ENCODE assay signal across 14 mouse cellular contexts in genomic region chr4:54972827-54973560, GRCm38 (mm10). TPM values are rescaled to one million over a fixed set of nuclear protein-coding genes. Genes with fewer than 3 reads are reported as not detected.
DNase-seq lines count a peak whose midpoint lies in the region; ATAC-seq and TF ChIP-seq lines count a peak whose summit lies in the region.
"Had no signal": no experiment of that assay in that cellular context is flagged by ENCODE, and none has a peak within 500 bp of the region (broad histone marks: within the 10 kb centered on the region; RNA-seq: fewer than 3 reads in every experiment).

No protein-coding gene starts in this region.

- H3K4me1 ChIP-seq in liver, adult 2 months (ENCODE audit: control insufficient read depth, insufficient read depth, low read length) = peaks cover 10% of the 10 kb centered on the region
- no peaks in the 10 kb centered on the region for H3K4me1 ChIP-seq in liver, embryonic 11.5 days (replicated peaks; ENCODE audit: control insufficient read depth, insufficient read depth, low read length)
- peaks cover 4% of the 10 kb centered on the region; the same call in 1 of the 2 replicates for H3K4me1 ChIP-seq in intestine, embryonic 15.5 days (replicated peaks)

- no peaks in the 10 kb centered on the region for H3K9me3 ChIP-seq in liver, embryonic 11.5 days (ENCODE audit: control insufficient read depth, low read length)
- H3K9me3 ChIP-seq in intestine, embryonic 15.5 days = no peaks in the 10 kb centered on the region
- H3K9me3 ChIP-seq: heart, embryonic 13.5 days; limb, embryonic 15.5 days; midbrain, embryonic 12.5 days had no signal

- no peak overlapping the region for H3K9ac ChIP-seq in liver, adult 2 months (ENCODE audit: low read depth, low read length)
- H3K9ac ChIP-seq in liver, embryonic 11.5 days (ENCODE audit: low read depth, low read length) = no peak overlapping the region
- no peak overlapping the region for H3K9ac ChIP-seq in intestine, embryonic 15.5 days
- H3K9ac ChIP-seq: heart, embryonic 13.5 days; limb, embryonic 15.5 days; midbrain, embryonic 12.5 days had no signal

- H3K36me3 ChIP-seq in liver, adult 2 months (ENCODE audit: control insufficient read depth, insufficient read depth, low read length) = no peaks in the 10 kb centered on the region
- H3K36me3 ChIP-seq in liver, embryonic 11.5 days (ENCODE audit: control insufficient read depth, insufficient read depth, low read length) = no peaks in the 10 kb centered on the region
- no peaks in the 10 kb centered on the region for H3K36me3 ChIP-seq in intestine, embryonic 15.5 days
- H3K36me3 ChIP-seq: limb, embryonic 15.5 days had no signal

- no peak for TF ChIP-seq CTCF in liver, adult 2 months (IDR thresholded peaks at IDR 0.05; ENCODE audit: low read depth, low read length)

- H3K4me3 ChIP-seq in liver, adult 2 months (ENCODE audit: insufficient read depth, low read depth, low read length) = no peak overlapping the region
- no peak overlapping the region for H3K4me3 ChIP-seq in liver, embryonic 11.5 days (ENCODE audit: low read depth, low read length)
- no peak overlapping the region for H3K4me3 ChIP-seq in intestine, embryonic 15.5 days (replicated peaks)
- H3K4me3 ChIP-seq: heart, embryonic 13.5 days; limb, embryonic 15.5 days; midbrain, embryonic 12.5 days had no signal

- H3K4me2 ChIP-seq in liver, embryonic 11.5 days = no peak overlapping the region
- 0 out of 2 replicates have a peak overlapping the region, but pooled peaks have one; percentile 11 for H3K4me2 ChIP-seq in intestine, embryonic 15.5 days (replicated peaks)
- H3K4me2 ChIP-seq: heart, embryonic 13.5 days; limb, embryonic 15.5 days; midbrain, embryonic 12.5 days had no signal

- DNase-seq in frontal cortex, postnatal 25 days (ENCODE audit: low spot score in 2 of 2) = no peak
- DNase-seq in liver, adult 2 months (ENCODE audit: extremely low read depth, low read depth, low spot score) = peak; percentile 94
- DNase-seq in liver, embryonic 11.5 days (ENCODE audit: low spot score) = no peak
- peak; percentile 63 for DNase-seq in yolk sac, embryonic 10.5 days (ENCODE audit: low spot score)
- DNase-seq in thymus, postnatal 36 days = no peak
- DNase-seq in layer of hippocampus, postnatal 25 days (ENCODE audit: extremely low spot score in 1 of 2, low spot score in 1 of 2) = no peak
- DNase-seq: lung, postnatal 14 days; thymus, postnatal 25 days had no signal

- ATAC-seq in frontal cortex, adult (ENCODE audit: low TSS enrichment) = peak; percentile 28
- no peak for ATAC-seq in liver, embryonic 11.5 days (replicated peaks; ENCODE audit: low FRiP score)
- ATAC-seq in intestine, embryonic 15.5 days = peak; percentile 88
- ATAC-seq: hindbrain, postnatal 0 days had no signal

- no peaks in the 10 kb centered on the region for H3K79me2 ChIP-seq in liver, adult 2 months (ENCODE audit: control insufficient read depth, insufficient read depth, low read length)

- no peak overlapping the region for H3K27ac ChIP-seq in liver, adult 2 months (replicated peaks; ENCODE audit: insufficient read depth, low read depth, low read length)
- no peak overlapping the region for H3K27ac ChIP-seq in liver, embryonic 11.5 days (ENCODE audit: low read depth, low read length)
- H3K27ac ChIP-seq in intestine, embryonic 15.5 days = peak overlapping the region; percentile 11; the same call in 1 of the 2 replicates
- H3K27ac ChIP-seq: heart, embryonic 13.5 days; hindbrain, postnatal 0 days; limb, embryonic 15.5 days; midbrain, embryonic 12.5 days had no signal

- TF ChIP-seq POLR2A in liver, adult 2 months (IDR thresholded peaks at IDR 0.05; ENCODE audit: extremely low read depth, insufficient read depth, low read length) = no peak

- H3K27me3 ChIP-seq in liver, adult 2 months (ENCODE audit: control insufficient read depth, insufficient read depth, low read length) = no peaks in the 10 kb centered on the region
- no peaks in the 10 kb centered on the region for H3K27me3 ChIP-seq in liver, embryonic 11.5 days (replicated peaks; ENCODE audit: control insufficient read depth, insufficient read depth, low read length)
- no peaks in the 10 kb centered on the region for H3K27me3 ChIP-seq in intestine, embryonic 15.5 days (replicated peaks)
- H3K27me3 ChIP-seq: heart, embryonic 13.5 days; limb, embryonic 15.5 days; midbrain, embryonic 12.5 days had no signal

- WGBS in liver, adult 2 months = 46% methylated on average over 8 of the region's 8 CpGs
- WGBS in liver, embryonic 11.5 days = 57% methylated on average over 8 of the region's 8 CpGs
- WGBS in intestine, embryonic 15.5 days = 52% methylated on average over 8 of the region's 8 CpGs

RNA-seq across cellular contexts. Expression of gene Zfp462, which starts 28.1 kb away (rescaled TPM):
- total RNA-seq in liver, adult 2 months (2014; rRNA removed) = 0.18 and 0.27 TPM in 2 replicates
- 0.22 and 0.41 TPM in 2 replicates for polyA plus RNA-seq in liver, adult 2 months (2012; rRNA removed)
- polyA plus RNA-seq in liver, embryonic 11.5 days (2014; fragmentation: Nextera tagmentation; extraction: Ambion mirVana) = 2.0 and 2.2 TPM in 2 replicates
- 2.8 and 3.2 TPM in 2 replicates for polyA plus RNA-seq in intestine, embryonic 15.5 days (2015; fragmentation: Nextera tagmentation; extraction: Ambion mirVana)
- 10 to 100 TPM; 51.4 to 51.9 TPM for total RNA-seq in layer of hippocampus, postnatal 25 days (2021)

Comparison
In these comparisons a context has a peak if more than half of its experiments do, and no peak if none do; other contexts are left out.
1. DNase-seq: peak in liver, adult 2 months (single experiment) and yolk sac, embryonic 10.5 days (single experiment); none in frontal cortex, postnatal 25 days (0 of 2), liver, embryonic 11.5 days (single experiment), thymus, postnatal 36 days (0 of 2) and layer of hippocampus, postnatal 25 days (0 of 2).